Mouse (Mus musculus) heart, adult 9 months (tissue): ENCODE measurements at regions not wholly inside any gene's neighbourhood (a gene's known extent, or its start where the extent isn't known, plus 50 kb on each side); places are given as distances from the start of the nearest gene placed in this dataset.
"Not testable (repeated sequence)": the region's sequence is repeated elsewhere in the genome, so short reads cannot be mapped to it uniquely, and the experiment has no call there.

ENCODE experiments used
- DNase-seq, 2 experiments: peaks; one replicate each; pipeline ENCODE4 v3.0.0; 2022; ENCODE audit warnings: low spot score in 2 of 2

DNA sequence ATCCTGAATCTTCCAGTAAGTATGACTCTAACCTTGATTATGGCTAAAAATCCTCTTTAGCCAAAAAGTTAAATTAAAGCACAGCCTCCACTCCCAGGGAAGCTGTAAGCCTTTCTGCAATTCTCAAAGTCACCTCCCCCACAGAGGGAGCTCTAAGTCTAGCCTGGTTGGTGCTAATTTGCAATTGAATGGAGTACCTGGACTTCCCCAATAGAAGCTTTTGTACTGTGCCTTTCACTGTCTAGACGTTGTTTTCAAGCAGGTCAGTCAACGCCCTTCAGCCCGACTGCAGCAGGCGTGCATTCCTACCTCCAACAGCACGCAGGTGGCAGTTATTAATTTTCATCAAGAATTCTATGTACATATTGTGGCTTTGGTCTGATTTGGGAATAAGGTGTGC lies 87.2 kb downstream of the Catsperg2 start:
- DNase-seq = not testable (repeated sequence)

DNA sequence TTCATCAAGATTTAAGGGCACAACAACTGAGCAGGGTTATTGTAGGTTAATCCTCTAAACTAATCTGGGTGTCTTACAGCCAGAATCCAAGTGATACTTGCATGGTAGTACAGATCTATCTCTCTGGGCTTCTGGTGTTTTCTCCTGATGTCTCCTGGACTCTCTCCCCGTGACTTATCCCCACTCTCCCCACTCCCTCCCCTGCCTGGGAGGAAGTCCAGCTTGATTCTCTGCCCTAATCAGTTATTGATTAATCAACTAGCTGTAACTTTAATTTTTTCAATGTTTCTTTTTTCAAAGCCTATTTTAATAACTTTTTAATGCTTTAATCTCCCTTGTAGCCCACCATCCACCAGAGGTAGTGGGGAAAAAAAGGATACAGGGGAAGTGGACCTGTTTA lies 83.9 kb upstream of the Sipa1l3 start:
- no peak for DNase-seq

DNA sequence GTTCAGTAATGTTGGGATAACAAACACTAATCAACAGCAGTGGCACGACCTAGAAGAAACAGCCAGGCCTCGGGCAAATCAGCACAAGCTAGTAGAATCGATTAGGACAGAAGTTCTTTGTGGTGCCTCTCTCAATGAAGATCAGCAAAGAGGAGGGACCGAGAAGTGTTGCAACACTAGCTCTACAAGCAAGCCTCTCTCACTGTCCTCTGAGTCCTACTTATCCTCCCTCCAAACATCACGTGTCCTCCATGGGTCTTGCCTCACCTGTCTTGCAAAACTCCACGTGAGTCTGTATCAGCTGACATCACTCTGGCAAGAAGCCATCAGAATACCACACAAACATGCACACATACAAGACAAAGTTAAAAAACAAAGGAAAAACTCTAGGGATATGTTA lies 82.9 kb upstream of the Sipa1l3 start:
- no peak for DNase-seq

DNA sequence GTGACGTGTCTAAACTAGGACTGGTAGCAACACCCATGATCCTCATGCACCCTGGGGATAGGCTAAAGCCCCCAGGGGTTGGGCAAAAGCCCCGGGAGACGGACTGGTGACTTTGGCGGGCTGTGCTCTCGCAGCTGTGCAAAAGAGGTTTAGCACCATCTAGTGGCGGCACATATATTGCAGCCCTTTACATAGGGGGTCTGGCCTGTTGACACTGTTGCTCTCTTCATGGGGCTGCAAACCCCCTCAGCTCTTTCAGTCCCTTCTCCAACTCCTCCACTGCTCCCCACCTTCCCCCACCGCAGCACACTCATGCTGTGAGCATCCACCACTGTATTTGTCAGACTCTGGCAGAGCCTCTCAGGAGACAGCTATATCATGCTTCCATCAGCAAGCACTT lies 78.8 kb upstream of the Sipa1l3 start:
- DNase-seq = peak; percentile 2 to 14

DNA sequence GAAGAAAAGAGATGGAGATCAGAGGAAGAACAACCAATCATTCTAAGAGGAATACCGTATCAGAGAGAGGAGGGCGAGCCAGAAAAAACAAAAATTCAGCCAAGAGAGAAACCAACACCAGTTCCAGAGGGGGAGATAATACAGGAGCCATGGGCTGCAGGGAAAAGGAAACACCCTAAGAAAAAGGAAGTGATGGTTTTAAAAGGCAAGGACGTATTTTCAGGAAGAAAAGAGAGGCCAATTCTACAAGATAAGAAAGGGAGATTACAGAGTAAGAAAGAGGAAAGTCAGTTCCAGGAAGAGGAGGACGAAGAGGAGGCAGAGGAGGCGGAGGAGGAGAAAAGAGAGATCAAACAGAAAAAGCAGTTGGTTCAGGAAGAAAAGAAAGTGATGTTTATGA lies 59.7 kb upstream of the Sipa1l3 start:
- DNase-seq = no peak

DNA sequence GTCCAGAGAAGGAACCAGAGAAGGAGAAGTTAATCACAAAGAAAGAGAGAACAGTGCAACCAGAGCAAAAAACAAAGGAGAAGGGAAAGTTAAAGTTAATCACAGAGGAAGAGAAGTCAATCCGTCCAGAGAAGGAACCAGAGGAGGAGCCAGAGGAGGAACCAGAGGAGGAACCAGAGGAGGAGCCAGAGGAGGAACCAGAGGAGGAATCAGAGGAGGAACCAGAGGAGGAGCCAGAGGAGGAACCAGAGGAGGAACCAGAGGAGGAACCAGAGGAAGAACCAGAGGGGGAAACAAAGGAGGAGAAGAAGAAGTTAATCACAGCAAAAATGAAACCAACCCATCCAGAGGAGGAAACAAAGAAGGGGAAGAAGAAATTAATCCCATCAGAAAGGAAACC lies 57.2 kb upstream of the Sipa1l3 start:
- DNase-seq = no peak
